Mouse (Mus musculus) ES-Bruce4 (cell line): ENCODE measurements at regions not wholly inside any gene's neighbourhood (a gene's known extent, or its start where the extent isn't known, plus 50 kb on each side); places are given as distances from the start of the nearest gene placed in this dataset.

Experiments used
- CTCF ChIP-seq: IDR thresholded peaks from one replicate; pipeline ENCODE4 v1.8.1; 2011; ENCODE audit warnings: low read depth, low read length
- POLR2A ChIP-seq: IDR thresholded peaks from one replicate; pipeline ENCODE4 v1.8.1; 2011; ENCODE audit warnings: low read length; ENCODE audit not compliant: insufficient read depth

GRCm38 (mm10) chr10:118564041-118564440 lies 123.2 kb downstream of the Ifng start:
- TF ChIP-seq POLR2A (no peak), CTCF (no peak)
